In genomic region chr10:11274431-11274830, GRCm38 (mm10) we compare ENCODE assay signal across 8 mouse cellular contexts. TPM values are rescaled to one million over a fixed set of nuclear protein-coding genes. Genes with fewer than 3 reads are reported as not detected.
DNase-seq lines count a peak whose midpoint lies in the region; ATAC-seq lines count a peak whose summit lies in the region.
"Had no signal": no experiment of that assay in that cellular context is flagged by ENCODE, and none has a peak within 500 bp of the region (broad histone marks: within the 10 kb centered on the region; RNA-seq: fewer than 3 reads in every experiment).

No protein-coding gene starts in this region.

- H3K36me3 ChIP-seq in kidney, embryonic 16.5 days (ENCODE audit: insufficient read depth, low read length) = no peaks in the 10 kb centered on the region

- WGBS in kidney, embryonic 16.5 days = 26% methylated on average over 1 of the region's 1 CpGs

- no peaks in the 10 kb centered on the region for H3K9me3 ChIP-seq in kidney, embryonic 16.5 days (ENCODE audit: low read length)

- ATAC-seq in kidney, embryonic 16.5 days (ENCODE audit: low FRiP score, low TSS enrichment) = no peak

- H3K4me1 ChIP-seq in kidney, embryonic 16.5 days (ENCODE audit: insufficient read depth, low read length) = no peaks in the 10 kb centered on the region

- H3K9ac ChIP-seq in kidney, embryonic 16.5 days (replicated peaks; ENCODE audit: low read length) = no peak overlapping the region

- no peak overlapping the region for H3K4me2 ChIP-seq in kidney, embryonic 16.5 days (replicated peaks; ENCODE audit: low read depth, low read length)

- peak; percentile 70 for DNase-seq in kidney, adult 18-20 months
- peak; percentile 36 for DNase-seq in adrenal gland, postnatal 36 days
- DNase-seq in gastrocnemius, adult 8-10 months (ENCODE audit: low spot score in 2 of 2) = peak; percentile 53
- DNase-seq in kidney, postnatal 36 days = peak; percentile 79 to 85
- no peak for DNase-seq in left cerebral cortex, adult 18-20 months (ENCODE audit: low spot score in 2 of 2)
- no peak for DNase-seq in natural killer cell, adult 2 months (ENCODE audit: low spot score in 2 of 2)
- DNase-seq: liver had no signal

- H3K4me3 ChIP-seq in kidney, embryonic 16.5 days (ENCODE audit: low read length) = no peak overlapping the region

- no peaks in the 10 kb centered on the region for H3K27me3 ChIP-seq in kidney, embryonic 16.5 days (ENCODE audit: insufficient read depth, low read length)

- H3K27ac ChIP-seq in kidney, embryonic 16.5 days (ENCODE audit: low read length) = no peak overlapping the region

RNA-seq across cellular contexts. Expression of gene Fbxo30, which starts 6.7 kb away (rescaled TPM):
- 32.6 and 35.4 TPM in 2 replicates for polyA plus RNA-seq in kidney, embryonic 16.5 days (2015; fragmentation: Nextera tagmentation; extraction: Ambion mirVana)
- total RNA-seq in adrenal gland, postnatal 36 days (2021) = 10 to 100 TPM; 26.2 to 30.8 TPM
- total RNA-seq in gastrocnemius, adult 8-10 months (2022) = 10 to 100 TPM; 13.6 to 19.0 (median 17.1) TPM
- total RNA-seq in left cerebral cortex, adult 18-20 months (2021) = 10 to 100 TPM; 10.4 TPM

Comparison
In these comparisons a context has a peak if more than half of its experiments do, and no peak if none do; other contexts are left out.
1. DNase-seq: peak in kidney, adult 18-20 months (single experiment), adrenal gland, postnatal 36 days (2 of 2), gastrocnemius, adult 8-10 months (2 of 2) and kidney, postnatal 36 days (2 of 2); none in left cerebral cortex, adult 18-20 months (0 of 2) and natural killer cell, adult 2 months (0 of 2).